Mouse (Mus musculus): ENCODE measurements around the gene Eftud2.

Eftud2 gene

GRCm38 (mm10) chr11:102879558-102879957 is 1.2 kb downstream of the Eftud2 start:
- DNase-seq (ENCODE audit: low spot score) = no peak

GRCm38 (mm10) chr11:102874801-102875334 is 5.9 kb downstream of the Eftud2 start:
- DNase-seq (ENCODE audit: low spot score) = no peak

GRCm38 (mm10) chr11:102864272-102864671 is 16.5 kb downstream of the Eftud2 start:
- DNase-seq (ENCODE audit: low spot score) = no peak

- DNase-seq (ENCODE audit: low spot score) = no peak
Observed at GRCm38 (mm10) chr11:102859933-102860332, 20.9 kb downstream of the Eftud2 start.

- DNase-seq (ENCODE audit: low spot score) = no peak
Observed at GRCm38 (mm10) chr11:102858951-102859350, 21.8 kb downstream of the Eftud2 start.

- DNase-seq (ENCODE audit: low spot score) = no peak
Observed at GRCm38 (mm10) chr11:102855941-102856340, 24.8 kb downstream of the Eftud2 start.

- no peak for DNase-seq (ENCODE audit: low spot score)
Observed at GRCm38 (mm10) chr11:102853760-102854159, 27.0 kb downstream of the Eftud2 start.

- no peak for DNase-seq (ENCODE audit: low spot score)
Observed at GRCm38 (mm10) chr11:102851883-102852282, 28.9 kb downstream of the Eftud2 start.

GRCm38 (mm10) chr11:102845926-102846325 is 34.9 kb downstream of the Eftud2 start:
- DNase-seq (ENCODE audit: low spot score) = no peak

- DNase-seq (ENCODE audit: low spot score) = no peak
Observed at GRCm38 (mm10) chr11:102838616-102839150, 42.1 kb downstream of the Eftud2 start.

- no peak for DNase-seq (ENCODE audit: low spot score)
Observed at GRCm38 (mm10) chr11:102838126-102838525, 42.7 kb downstream of the Eftud2 start.

GRCm38 (mm10) chr11:102837385-102837784 is 43.4 kb downstream of the Eftud2 start:
- no peak for DNase-seq (ENCODE audit: low spot score)

GRCm38 (mm10) chr11:102836146-102836545 is 44.6 kb downstream of the Eftud2 start:
- DNase-seq (ENCODE audit: low spot score) = no peak

GRCm38 (mm10) chr11:102835549-102835948 is 45.2 kb downstream of the Eftud2 start, which contains the start of gene Higd1b:
TSS of gene Higd1b (plus strand) at chr11:102835849.
- DNase-seq (ENCODE audit: low spot score) = no peak

- DNase-seq (ENCODE audit: low spot score) = no peak
Observed at GRCm38 (mm10) chr11:102834219-102834618, 46.6 kb downstream of the Eftud2 start.

GRCm38 (mm10) chr11:102832700-102833297 is 48.0 kb downstream of the Eftud2 start:
- no peak for DNase-seq (ENCODE audit: low spot score)

- DNase-seq (ENCODE audit: low spot score) = no peak
Observed at GRCm38 (mm10) chr11:102830276-102830675, 50.5 kb downstream of the Eftud2 start.

GRCm38 (mm10) chr11:102827097-102827496 is 53.7 kb downstream of the Eftud2 start:
- DNase-seq (ENCODE audit: low spot score) = no peak

GRCm38 (mm10) chr11:102826476-102826875 is 54.3 kb downstream of the Eftud2 start:
- no peak for DNase-seq (ENCODE audit: low spot score)

- DNase-seq (ENCODE audit: low spot score) = no peak
Observed at GRCm38 (mm10) chr11:102821231-102821630, 59.6 kb downstream of the Eftud2 start.

GRCm38 (mm10) chr11:102820432-102820831 is 60.4 kb downstream of the Eftud2 start:
- no peak for DNase-seq (ENCODE audit: low spot score)

- no peak for DNase-seq (ENCODE audit: low spot score)
Observed at GRCm38 (mm10) chr11:102819783-102820385, 60.9 kb downstream of the Eftud2 start.

All from ovary, adult 18-20 months (tissue).